Mouse (Mus musculus) lung, postnatal 0 days (tissue): ENCODE results near the gene Pcgf6.

Experiments
- CTCF ChIP-seq: IDR thresholded peaks from 2 replicates; pipeline ENCODE4 v1.5.1; 2016; ENCODE audit warnings: antibody characterized with exemption, mild to moderate bottlenecking
- EP300 ChIP-seq: IDR thresholded peaks from 2 replicates; pipeline ENCODE4 v1.6.1; 2016; ENCODE audit warnings: antibody characterized with exemption, mild to moderate bottlenecking, control low read depth

DNA sequence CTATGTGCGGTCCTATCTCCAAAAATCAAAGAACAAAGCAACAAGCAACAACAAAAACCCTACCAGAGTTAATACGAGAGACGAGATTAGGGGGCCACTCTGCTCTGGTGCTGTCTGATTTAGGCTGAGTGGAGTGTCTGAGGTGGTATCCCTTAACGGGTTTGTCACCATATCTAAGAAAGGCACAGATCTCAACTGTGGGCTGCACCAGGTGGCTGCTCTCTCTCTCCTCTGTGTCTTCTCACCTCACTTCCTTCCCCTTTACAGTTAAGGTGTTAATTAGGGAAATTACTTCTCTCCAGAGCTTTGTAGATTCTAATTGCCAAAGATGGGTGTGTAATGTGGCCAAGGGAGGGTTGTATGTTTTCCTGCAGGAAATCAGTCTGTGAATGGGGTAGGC, 28.0 kb downstream of the Pcgf6 start:
- TF ChIP-seq EP300 (no peak), CTCF (no peak)
